7 mouse cellular contexts compared by ENCODE assay signal in the genomic region with DNA sequence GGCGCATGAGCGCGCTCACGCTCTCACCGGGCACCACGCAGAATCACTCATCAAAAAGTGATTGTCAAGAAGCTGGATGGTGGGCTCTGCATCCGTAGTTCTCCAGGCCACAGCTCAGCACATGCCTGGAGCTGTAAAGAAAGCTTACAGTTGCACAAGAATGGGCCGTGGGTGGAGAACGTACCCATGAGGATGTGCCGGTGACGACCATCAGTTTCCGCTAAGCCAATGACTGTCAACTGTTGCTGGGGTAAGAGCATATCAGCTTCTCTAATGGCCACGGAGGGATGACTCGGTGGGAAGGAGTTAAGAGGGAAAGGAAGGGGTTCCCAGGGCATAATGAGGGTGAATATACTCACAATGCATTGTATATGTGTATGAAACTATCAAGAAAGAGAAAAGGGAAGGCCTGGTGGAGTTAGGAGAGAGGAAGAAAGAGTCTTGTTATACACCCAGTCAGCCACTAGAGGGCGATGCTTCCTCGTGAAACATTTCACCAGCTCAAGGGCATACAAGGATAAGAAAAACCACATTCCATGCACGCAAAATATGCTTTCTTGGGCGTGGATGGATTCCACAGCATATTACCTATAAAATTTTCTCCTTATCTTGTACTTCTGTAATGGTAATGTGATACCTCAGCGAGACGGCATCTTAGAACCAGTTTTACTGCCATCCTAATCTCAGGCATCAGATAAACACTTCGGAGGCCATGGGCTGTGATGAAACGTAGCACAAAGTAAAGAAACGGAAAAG. TPM values are rescaled to one million over a fixed set of nuclear protein-coding genes. Genes with fewer than 3 reads are reported as not detected.
DNase-seq lines count a peak whose midpoint lies in the region; ATAC-seq and TF ChIP-seq lines count a peak whose summit lies in the region.

No protein-coding gene starts in this region.

- peak; percentile 88 for TF ChIP-seq RAD21 in MEL (IDR thresholded peaks at IDR 0.05; ENCODE audit: low read depth, low read length)

- no peaks in the 10 kb centered on the region; a peak in 1 of 4 replicates for H3K36me3 ChIP-seq in MEL (ENCODE audit: control insufficient read depth in 1 of 2, insufficient read depth in 2 of 2, low read length in 2 of 2)
- H3K36me3 ChIP-seq in heart, embryonic 12.5 days: no peaks in the 10 kb centered on the region
- no peaks in the 10 kb centered on the region for H3K36me3 ChIP-seq in lung, embryonic 14.5 days (ENCODE audit: insufficient read depth)

- no peaks in the 10 kb centered on the region for H3K27me3 ChIP-seq in MEL (ENCODE audit: control insufficient read depth in 1 of 2, insufficient read depth in 2 of 2, low read length in 2 of 2)
- H3K27me3 ChIP-seq in heart, embryonic 12.5 days (replicated peaks): no peaks in the 10 kb centered on the region
- H3K27me3 ChIP-seq in lung, embryonic 14.5 days (ENCODE audit: insufficient read depth, low read length): no peaks in the 10 kb centered on the region

- H3K4me3 ChIP-seq in MEL (ENCODE audit: control insufficient read depth in 1 of 2, insufficient read depth in 1 of 2, low read depth in 2 of 2, low read length in 2 of 2): peak overlapping the region; percentile 29 to 42
- no peak overlapping the region; the same call in 1 of the 2 replicates for H3K4me3 ChIP-seq in heart, embryonic 12.5 days
- H3K4me3 ChIP-seq in lung, embryonic 14.5 days (ENCODE audit: low read depth, low read length): no peak overlapping the region

- ATAC-seq in heart, embryonic 12.5 days (ENCODE audit: insufficient number of reproducible peaks, low FRiP score): no peak
- ATAC-seq in lung, embryonic 14.5 days (ENCODE audit: insufficient read depth): peak; percentile 79

- H3K4me1 ChIP-seq in MEL (ENCODE audit: control insufficient read depth in 1 of 2, insufficient read depth in 2 of 2, low read length in 2 of 2): peaks cover 0 to 9% of the 10 kb centered on the region in 2 experiments; a peak in 1 of 4 replicates
- 0 out of 2 replicates have a peak, but pooled peaks cover 3% of the 10 kb centered on the region for H3K4me1 ChIP-seq in heart, embryonic 12.5 days (replicated peaks)
- H3K4me1 ChIP-seq in lung, embryonic 14.5 days (ENCODE audit: insufficient read depth): no peaks in the 10 kb centered on the region

- WGBS in heart, embryonic 12.5 days: 49% methylated on average over 23 of the region's 23 CpGs
- WGBS in large intestine, adult 2 months: 39% methylated on average over 23 of the region's 23 CpGs
- 42% methylated on average over 23 of the region's 23 CpGs for WGBS in lung, embryonic 14.5 days

- TF ChIP-seq CTCF in MEL (IDR thresholded peaks at IDR 0.05 in 2 of 3, conservative IDR thresholded peaks at IDR 0.05 in 1 of 3; ENCODE audit: control insufficient read depth in 1 of 3, insufficient read depth in 1 of 3, low read depth in 2 of 3, low read length in 3 of 3, poor library complexity in 1 of 3, severe bottlenecking in 1 of 3): peak; percentile 72 to 96 (median 92)
- peak; percentile 91 for TF ChIP-seq CTCF in lung, embryonic 14.5 days (IDR thresholded peaks at IDR 0.05; ENCODE audit: low read depth)

- H3K9me3 ChIP-seq in MEL (replicated peaks; ENCODE audit: insufficient read depth, low read length): no peaks in the 10 kb centered on the region
- no peaks in the 10 kb centered on the region; the same call in 1 of the 2 replicates for H3K9me3 ChIP-seq in heart, embryonic 12.5 days (replicated peaks)
- no peaks in the 10 kb centered on the region for H3K9me3 ChIP-seq in lung, embryonic 14.5 days (ENCODE audit: low read depth, low read length)

- DNase-seq in CD4-positive helper T cell, adult 2 months (ENCODE audit: low read depth, low spot score): peak; percentile 59
- peak; percentile 85 for DNase-seq in MEL (ENCODE audit: low read depth, low spot score)
- peak; percentile 68 for DNase-seq in cerebellum, adult 9-10 months
- DNase-seq in large intestine, adult 2 months (ENCODE audit: low read depth, low spot score): peak; percentile 65
- peak; percentile 90 for DNase-seq in lung, embryonic 14.5 days
- peak; percentile 84 for DNase-seq in retina, postnatal 1 day

- H3K9ac ChIP-seq in MEL (ENCODE audit: control insufficient read depth, low read depth, low read length, poor library complexity, severe bottlenecking): peak overlapping the region; percentile 46
- no peak overlapping the region for H3K9ac ChIP-seq in heart, embryonic 12.5 days
- no peak overlapping the region for H3K9ac ChIP-seq in lung, embryonic 14.5 days

- H3K79me2 ChIP-seq in MEL (ENCODE audit: control insufficient read depth, insufficient read depth, low read length, poor library complexity): no peaks in the 10 kb centered on the region

- no peak overlapping the region; the same call in 1 of the 2 replicates for H3K27ac ChIP-seq in MEL (ENCODE audit: control insufficient read depth, low read depth, low read length)
- H3K27ac ChIP-seq in heart, embryonic 12.5 days (ENCODE audit: poor library complexity, severe bottlenecking): no peak overlapping the region
- H3K27ac ChIP-seq in lung, embryonic 14.5 days (ENCODE audit: low read depth): no peak overlapping the region

- no peak for TF ChIP-seq POLR2A in MEL (IDR thresholded peaks at IDR 0.05; ENCODE audit: control insufficient read depth in 1 of 2, insufficient read depth in 1 of 2, low read depth in 1 of 2, low read length in 2 of 2, poor library complexity in 1 of 2)

- peak overlapping the region; percentile 25; the same call in 1 of the 2 replicates for H3K4me2 ChIP-seq in heart, embryonic 12.5 days
- H3K4me2 ChIP-seq in lung, embryonic 14.5 days: peak overlapping the region; percentile 39; the same call in 1 of the 2 replicates

- 0 out of 4 replicates have a peak, but pooled peaks of 1 of the 2 experiments have one; percentile 31 for TF ChIP-seq EP300 in MEL (IDR thresholded peaks at IDR 0.05; ENCODE audit: low read depth in 1 of 2, low read length in 2 of 2)

TF ChIP-seq in MEL, 35 proteins besides CTCF, POLR2A, EP300 and RAD21:
- TF ChIP-seq ZC3H11A (IDR thresholded peaks at IDR 0.05; ENCODE audit: low read depth, low read length) (peak; percentile 69), GATA1 (IDR thresholded peaks at IDR 0.05; ENCODE audit: low read depth, low read length) (peak; percentile 70), SMC3 (IDR thresholded peaks at IDR 0.05; ENCODE audit: low read depth, low read length) (peak; percentile 77), NRF1 (IDR thresholded peaks at IDR 0.05; ENCODE audit: insufficient read depth, low read depth, low read length, poor library complexity, severe bottlenecking) (no peak), SIN3A (IDR thresholded peaks at IDR 0.05; ENCODE audit: low read length) (peak; percentile 46), MYC (IDR thresholded peaks at IDR 0.05; ENCODE audit: low read depth, low read length) (0 out of 2 replicates have a peak, but pooled peaks have one; percentile 21), MXI1 (IDR thresholded peaks at IDR 0.05; ENCODE audit: low read depth, low read length) (peak; percentile 36), CHD1 (IDR thresholded peaks at IDR 0.05; ENCODE audit: low read depth, low read length) (no peak)

RNA-seq across cellular contexts. Expression of a gene that starts 50.4 kb away (rescaled TPM):
- total RNA-seq in MEL (2012; rRNA removed): 0.12 and 0.16 TPM in 2 replicates
- under 1 TPM in 1 of 2 experiments, not detected in 1; 0.81 TPM for polyA plus RNA-seq in MEL (2012; ENCODE audit: insufficient read depth in 1 of 2, insufficient read length in 2 of 2, low read depth in 1 of 2, low replicate concordance in 2 of 2, missing spikeins in 1 of 2)
- polyA plus RNA-seq in heart, embryonic 12.5 days (2016; fragmentation: Nextera tagmentation; extraction: Ambion mirVana): 0.44 and 0.46 TPM in 2 replicates
- polyA plus RNA-seq in large intestine, adult 2 months (2012; rRNA removed): 4.2 and 9.1 TPM in 2 replicates
- 0.11 and 0.26 TPM in 2 replicates for polyA plus RNA-seq in lung, embryonic 14.5 days (2014; fragmentation: Nextera tagmentation; extraction: Ambion mirVana)

Comparison
In these comparisons a context has a peak if more than half of its experiments do, and no peak if none do; other contexts are left out.
1. H3K4me3 ChIP-seq: peak in MEL (2 of 2); none in heart, embryonic 12.5 days (single experiment) and lung, embryonic 14.5 days (single experiment).
2. Peak in every context shown above with its lines, with median percentiles within 50 percentile points of each other: DNase-seq.